Mouse (Mus musculus) kidney, adult 2 months (tissue): ENCODE measurements around the gene Pibf1. TPM values are rescaled to one million over a fixed set of nuclear protein-coding genes. Genes with fewer than 3 reads are reported as not detected.

ENCODE experiments used
- DNase-seq: peaks from one replicate; pipeline ENCODE4 v3.0.0; 2021
- H3K27ac ChIP-seq: fragments of 200-500 bp; 2 replicates; pipeline ENCODE4 v1.5.1; 2012; ENCODE audit warnings: low read depth, low read length, control low read depth, inconsistent platforms; ENCODE audit not compliant: insufficient read depth
- H3K27me3 ChIP-seq: fragments of 200-500 bp; replicated peaks from 2 replicates; pipeline ENCODE4 v1.6.1; 2012; ENCODE audit warnings: mild to moderate bottlenecking, moderate library complexity, low read length, inconsistent platforms; ENCODE audit not compliant: control insufficient read depth, insufficient read depth
- H3K36me3 ChIP-seq: fragments of 200-500 bp; 2 replicates; pipeline ENCODE4 v1.6.1; 2012; ENCODE audit warnings: mild to moderate bottlenecking, moderate library complexity, low read length, inconsistent platforms; ENCODE audit not compliant: control insufficient read depth, insufficient read depth
- H3K4me1 ChIP-seq: fragments of 200-500 bp; 2 replicates; pipeline ENCODE4 v1.6.1; 2011; ENCODE audit warnings: low read length; ENCODE audit not compliant: control insufficient read depth, insufficient read depth
- H3K4me3 ChIP-seq: fragments of 200-500 bp; 2 replicates; pipeline ENCODE4 v1.5.1; 2011; ENCODE audit warnings: mild to moderate bottlenecking, low read depth, low read length, control low read depth; ENCODE audit not compliant: insufficient read depth
- CTCF ChIP-seq: fragments of 200-500 bp; conservative IDR thresholded peaks from 2 replicates; pipeline ENCODE4 v1.5.1; 2011; ENCODE audit warnings: low read depth, mild to moderate bottlenecking, control low read depth, low read length, moderate library complexity, mixed read lengths; ENCODE audit not compliant: insufficient read depth, insufficient read length
- POLR2A ChIP-seq: fragments of 200-500 bp; IDR thresholded peaks from one replicate; pipeline ENCODE4 v1.6.1; 2011; ENCODE audit warnings: low read depth, low read length, control low read depth
- WGBS: fragments of 180-500 bp; shearing (Covaris S2); methylation state at CpG from one replicate; pipeline ENCODE4 v1.1.7; 2018; 5-methylcytosine and 5-hydroxymethylcytosine counted together
- polyA plus RNA-seq: library from polyadenylated mRNA; depleted of rRNA; stranded (reverse); fragments of >200 nt; gene quantifications from 2 replicates; pipeline ENCODE4 v1.2.3, GENCODE M21; 2012

Gene Pibf1
- polyA plus RNA-seq, 1 experiment: 1.6 TPM

DNA sequence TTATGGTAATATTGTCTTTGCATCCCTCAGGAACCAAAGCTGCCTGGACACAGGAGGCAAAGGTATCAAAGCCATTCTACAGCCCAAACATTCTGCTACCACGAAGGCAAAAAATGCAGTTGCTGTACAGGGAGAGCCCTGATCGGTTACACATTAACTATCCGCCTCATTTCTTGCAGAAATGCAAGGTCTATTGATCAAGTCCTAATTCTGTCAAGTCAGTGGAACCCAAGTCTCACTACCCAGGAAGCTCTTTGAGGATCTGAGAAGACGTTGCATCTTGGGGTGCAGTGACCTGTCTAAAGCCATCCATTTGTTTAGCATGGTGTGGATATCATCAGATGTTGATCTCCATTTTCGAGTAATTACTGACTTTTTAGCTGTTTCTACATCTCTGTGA, 181.2 kb downstream of the Pibf1 start:
- peak; percentile 6 for DNase-seq

DNA sequence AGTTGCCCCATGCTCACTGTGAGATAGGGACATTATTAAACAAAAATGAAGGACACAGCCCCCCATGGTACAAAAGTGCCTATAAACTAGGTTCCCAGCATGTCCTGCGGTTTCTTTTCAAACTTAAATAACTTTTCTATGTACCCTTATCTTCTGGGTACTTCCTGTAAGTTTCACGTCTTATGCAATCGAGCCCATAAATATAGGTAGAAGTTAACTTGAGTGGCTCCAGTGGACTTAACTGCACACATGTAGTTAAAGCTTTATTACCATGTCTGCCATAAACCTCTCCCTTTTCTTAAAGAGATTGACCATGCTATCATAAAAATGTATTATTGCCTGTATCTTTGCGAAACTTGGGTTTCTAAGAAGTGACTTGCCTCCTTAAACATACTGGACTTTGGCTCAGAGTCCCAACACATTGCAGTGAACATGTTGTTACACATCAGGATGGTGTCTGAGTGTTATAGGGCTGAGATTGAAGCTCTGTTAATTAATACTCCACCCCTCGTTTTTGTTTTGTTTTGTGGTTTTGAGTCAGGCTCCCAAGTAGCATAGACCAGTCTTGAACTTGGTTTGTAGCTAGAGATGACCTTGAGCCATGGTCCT, 181.7 kb downstream of the Pibf1 start:
- DNase-seq: no peak
- Histone ChIP-seq H3K4me1 (no peaks in the 10 kb centered on the region), H3K4me3 (no peak overlapping the region), H3K27ac (no peak overlapping the region), H3K27me3 (no peaks in the 10 kb centered on the region; the same call in 1 of the 2 replicates), H3K36me3 (no peaks in the 10 kb centered on the region)
- TF ChIP-seq POLR2A: no peak
- no peak for TF ChIP-seq CTCF
- WGBS: 71% methylated on average over 5 of the region's 5 CpGs

More for the DNA sequence above, 181.2 kb downstream of the Pibf1 start:
- no peaks in the 10 kb centered on the region; the same call in 1 of the 2 replicates for H3K27me3 ChIP-seq
- H3K36me3 ChIP-seq: no peaks in the 10 kb centered on the region
- no peaks in the 10 kb centered on the region for H3K4me1 ChIP-seq
- no peak overlapping the region for H3K27ac ChIP-seq
- H3K4me3 ChIP-seq: no peak overlapping the region
- no peak for TF ChIP-seq POLR2A
- no peak for TF ChIP-seq CTCF
- WGBS: 39% methylated on average over 5 of the region's 5 CpGs

DNA sequence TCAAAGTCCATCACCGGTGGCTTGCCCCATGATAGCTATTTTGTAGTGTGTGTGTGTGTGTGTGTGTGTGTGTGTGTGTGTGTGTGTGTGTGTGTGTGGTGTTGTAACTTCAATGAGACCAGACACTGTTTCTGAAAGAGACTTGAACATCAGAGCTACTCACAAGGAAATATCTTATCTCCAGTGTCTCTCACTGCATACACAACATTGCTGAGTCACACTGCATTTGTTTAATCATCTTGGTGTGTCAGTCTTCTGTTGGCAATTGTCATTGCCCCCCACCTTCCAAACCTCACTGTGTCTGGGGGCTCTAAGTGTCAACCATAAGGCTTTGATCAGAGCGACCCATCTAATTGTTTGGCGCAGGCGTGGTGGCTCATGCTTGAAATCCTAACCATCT, 186.3 kb downstream of the Pibf1 start:
- H3K27ac ChIP-seq: no peak overlapping the region
- TF ChIP-seq POLR2A (no peak), CTCF (no peak)
- H3K27me3 ChIP-seq: no peaks in the 10 kb centered on the region; the same call in 1 of the 2 replicates
- H3K4me1 ChIP-seq: no peaks in the 10 kb centered on the region
- H3K4me3 ChIP-seq: no peak overlapping the region
- no peaks in the 10 kb centered on the region for H3K36me3 ChIP-seq
- no peak for DNase-seq
- 91% methylated on average over 4 of the region's 4 CpGs for WGBS

DNA sequence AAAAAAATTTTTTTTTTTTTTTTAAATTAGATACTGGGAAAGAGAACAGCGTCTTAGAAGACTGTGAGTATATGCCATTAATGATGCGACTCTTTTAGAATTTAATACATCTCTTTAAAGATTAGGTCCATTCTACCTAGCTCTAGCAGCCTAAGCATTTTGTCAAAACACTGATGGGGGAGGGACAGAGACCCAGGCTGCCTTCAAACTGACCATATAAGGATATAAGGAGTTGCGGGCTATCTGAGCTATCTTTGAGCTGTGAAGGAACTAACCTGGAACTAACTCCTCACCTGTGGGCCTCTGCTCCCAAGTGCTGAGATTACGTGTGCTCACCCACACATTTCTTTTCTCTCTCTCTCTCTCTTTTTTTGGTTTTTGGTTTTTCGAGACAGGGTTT, 193.0 kb downstream of the Pibf1 start:
- no peaks in the 10 kb centered on the region for H3K27me3 ChIP-seq
- H3K4me1 ChIP-seq: no peaks in the 10 kb centered on the region
- no peak for DNase-seq
- H3K36me3 ChIP-seq: no peaks in the 10 kb centered on the region
- H3K27ac ChIP-seq: no peak overlapping the region
- TF ChIP-seq CTCF (no peak), POLR2A (no peak)
- H3K4me3 ChIP-seq: no peak overlapping the region
- whole genome bisulfite sequencing: 98% methylated on average over 5 of the region's 5 CpGs

DNA sequence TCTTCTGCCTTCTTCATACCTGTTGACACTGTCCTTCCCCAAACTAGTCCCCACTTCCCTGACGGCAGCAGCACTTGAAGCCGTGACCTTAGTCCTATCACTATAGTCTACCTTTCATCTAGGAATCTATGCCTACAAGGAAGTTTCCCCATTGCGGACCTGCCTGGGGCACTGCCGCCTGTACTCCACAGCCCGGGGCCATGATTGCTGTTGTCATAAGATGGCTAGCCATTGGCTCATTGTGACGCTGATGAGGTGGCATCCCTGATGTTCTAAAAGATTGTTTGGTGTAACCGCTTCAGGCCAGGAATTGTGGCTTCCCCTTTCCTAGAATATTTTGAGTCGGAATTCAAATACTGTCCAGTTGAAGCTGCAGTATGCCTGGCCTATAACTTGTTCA, 195.2 kb downstream of the Pibf1 start:
- Histone ChIP-seq H3K27me3 (no peaks in the 10 kb centered on the region), H3K4me1 (no peaks in the 10 kb centered on the region), H3K27ac (no peak overlapping the region), H3K4me3 (no peak overlapping the region), H3K36me3 (no peaks in the 10 kb centered on the region)
- TF ChIP-seq CTCF: no peak
- no peak for TF ChIP-seq POLR2A
- WGBS: 93% methylated on average over 8 of the region's 8 CpGs
- DNase-seq: no peak

DNA sequence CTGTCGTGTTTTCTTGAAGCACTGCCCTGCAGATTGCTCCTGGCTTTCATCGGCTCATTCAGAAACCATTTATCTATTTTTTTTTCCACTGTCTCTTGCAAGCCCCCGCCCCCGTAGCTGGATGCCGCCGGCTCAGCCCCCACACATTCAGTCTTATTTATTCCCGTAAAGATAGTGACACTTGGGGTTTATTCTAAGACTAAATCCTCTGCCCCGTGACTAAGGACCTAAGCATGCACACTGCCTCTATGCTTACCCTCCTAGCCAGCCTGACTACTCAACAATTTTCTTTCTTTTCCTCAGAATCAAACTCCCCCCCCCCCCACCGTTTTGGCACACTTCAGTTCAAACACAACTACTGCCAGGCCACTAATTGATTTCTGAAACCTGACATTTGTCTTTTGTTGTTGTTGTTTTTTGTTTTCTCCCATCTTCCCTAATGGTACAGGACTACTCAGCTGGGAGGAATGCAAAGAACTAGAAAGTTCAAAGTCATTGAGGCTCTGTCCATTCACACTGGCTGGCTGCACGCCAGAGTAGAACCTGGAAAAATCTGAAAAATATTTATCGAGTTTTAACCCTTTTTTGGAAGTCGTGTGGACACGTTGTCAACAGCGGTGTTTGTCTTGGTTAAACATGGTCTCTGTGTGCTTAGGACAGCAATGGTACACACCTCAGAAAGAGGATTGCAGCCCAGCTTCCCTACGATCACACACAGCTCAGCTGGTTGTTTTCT, 196.6 kb downstream of the Pibf1 start:
- no peaks in the 10 kb centered on the region for H3K4me1 ChIP-seq
- H3K27me3 ChIP-seq: no peaks in the 10 kb centered on the region
- no peak for TF ChIP-seq POLR2A
- no peak for TF ChIP-seq CTCF
- no peak overlapping the region for H3K4me3 ChIP-seq
- no peaks in the 10 kb centered on the region for H3K36me3 ChIP-seq
- no peak for DNase-seq
- no peak overlapping the region for H3K27ac ChIP-seq
- 51% methylated on average over 15 of the region's 15 CpGs for WGBS

DNA sequence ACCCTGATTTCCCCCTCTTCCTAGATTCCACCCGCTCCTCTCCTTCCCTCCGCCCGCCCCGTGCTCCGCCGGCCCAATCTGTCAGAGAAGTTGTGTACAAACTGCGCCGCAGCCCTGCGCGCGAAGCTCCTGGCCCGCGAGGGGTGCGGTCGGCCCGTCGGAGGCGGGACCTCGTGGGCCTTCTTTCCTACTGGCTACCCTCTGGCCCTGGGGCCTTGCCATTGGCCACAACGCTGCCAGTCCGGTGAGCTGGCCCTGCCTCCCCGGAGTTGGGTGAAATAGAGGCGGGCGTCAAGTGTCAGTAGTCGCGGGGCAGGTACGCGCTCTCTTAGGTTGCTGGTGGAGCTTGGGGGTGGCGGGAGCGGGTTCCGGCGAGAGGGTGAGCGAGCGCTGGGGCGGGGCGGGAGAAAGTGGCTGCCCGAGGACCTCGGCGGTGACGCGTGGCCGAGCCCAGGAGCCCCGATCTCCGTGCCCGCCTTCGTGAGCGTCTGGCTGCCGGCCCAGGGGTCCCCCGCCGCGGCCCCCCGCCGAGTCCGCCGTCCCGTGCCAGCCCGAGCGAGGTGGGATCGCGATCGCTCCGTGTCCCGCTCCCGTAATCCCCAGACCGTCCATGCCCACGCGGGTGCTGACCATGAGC, 199.3 kb downstream of the Pibf1 start, which contains the start of gene Klf5:
TSS of gene Klf5 (plus strand) at position 307 of the 637 bp plus-strand sequence.
- no peaks in the 10 kb centered on the region for H3K4me1 ChIP-seq
- no peaks in the 10 kb centered on the region for H3K36me3 ChIP-seq
- no peaks in the 10 kb centered on the region for H3K27me3 ChIP-seq
- DNase-seq: peak; percentile 97
- under 1% methylated on average over 67 of the region's 67 CpGs for WGBS
- no peak within 1 kb of the TSS for H3K27ac ChIP-seq
- H3K4me3 ChIP-seq: peak within 1 kb of the TSS; percentile 55
- TF ChIP-seq CTCF: no peak
- no peak for TF ChIP-seq POLR2A
